Mouse (Mus musculus) intestine, embryonic 16.5 days (tissue): Measurements from ENCODE around the gene Hils1. TPM values are rescaled to one million over a fixed set of nuclear protein-coding genes. Genes with fewer than 3 reads are reported as not detected.

Experiments
- ATAC-seq: fragments of 200-750 bp; cut with Nextera tagmentation; 2 replicates; pipeline ENCODE4 v1.8.0; 2017; ENCODE audit warnings: moderate TSS enrichment, moderate library complexity
- H3K27ac ChIP-seq: fragments of 300-500 bp; sonication (generic); 2 replicates; pipeline ENCODE4 v1.5.1; 2014; ENCODE audit warnings: mild to moderate bottlenecking, low read length
- H3K27me3 ChIP-seq: fragments of 300-500 bp; sonication (generic); replicated peaks from 2 replicates; pipeline ENCODE4 v1.6.1; 2014; ENCODE audit warnings: low read length, control low read depth, mixed read lengths; ENCODE audit not compliant: control insufficient read depth, insufficient read depth
- H3K36me3 ChIP-seq: fragments of 300-500 bp; sonication (generic); 2 replicates; pipeline ENCODE4 v1.6.1; 2014; ENCODE audit warnings: low read length, control low read depth; ENCODE audit not compliant: control insufficient read depth, insufficient read depth
- H3K4me1 ChIP-seq: fragments of 300-500 bp; sonication (generic); 2 replicates; pipeline ENCODE4 v1.6.1; 2014; ENCODE audit warnings: low read length, control low read depth, mixed read lengths; ENCODE audit not compliant: control insufficient read depth, insufficient read depth
- H3K4me2 ChIP-seq: fragments of 300-500 bp; sonication (generic); 2 replicates; pipeline ENCODE4 v1.6.1; 2014; ENCODE audit warnings: low read depth, low read length, control low read depth
- H3K4me3 ChIP-seq: fragments of 300-500 bp; sonication (generic); 2 replicates; pipeline ENCODE4 v1.5.1; 2014; ENCODE audit warnings: mild to moderate bottlenecking, low read length
- H3K9ac ChIP-seq: fragments of 300-500 bp; sonication (generic); 2 replicates; pipeline ENCODE4 v1.6.1; 2014; ENCODE audit warnings: low read depth, low read length
- H3K9me3 ChIP-seq: fragments of 300-500 bp; sonication (generic); 2 replicates; pipeline ENCODE4 v1.6.1; 2016; ENCODE audit warnings: low read length, control low read depth; ENCODE audit not compliant: control insufficient read depth
- WGBS: fragments of 180-500 bp; shearing (Covaris S2); extraction: QIAGEN DNeasy Blood & Tissue Kit; methylation state at CpG from one replicate; pipeline ENCODE4 v1.1.7; 2014; 5-methylcytosine and 5-hydroxymethylcytosine counted together
- polyA plus RNA-seq: library from polyadenylated mRNA; unstranded; fragments of >200 nt; fragmentation: Nextera tagmentation; extraction: Ambion mirVana; gene quantifications from 2 replicates; pipeline ENCODE4 v1.2.1, GENCODE M21; 2015

Gene Hils1
- polyA plus RNA-seq, 1 experiment from 2014 or later: not detected

GRCm38 (mm10) chr11:94978947-94979346 is 11.6 kb downstream of the Hils1 start:
- H3K9me3 ChIP-seq: no peaks in the 10 kb centered on the region
- H3K27me3 ChIP-seq: no peaks in the 10 kb centered on the region
- H3K27ac ChIP-seq: no peak overlapping the region
- peaks cover 3% of the 10 kb centered on the region; the same call in 1 of the 2 replicates for H3K4me1 ChIP-seq
- peak overlapping the region; percentile 30 for H3K4me3 ChIP-seq
- H3K4me2 ChIP-seq: peak overlapping the region; percentile 52
- no peaks in the 10 kb centered on the region for H3K36me3 ChIP-seq
- peak; percentile 94 for ATAC-seq
- peak overlapping the region; percentile 53 for H3K9ac ChIP-seq
- 0% methylated on average over 20 of the region's 20 CpGs for WGBS

DNA sequence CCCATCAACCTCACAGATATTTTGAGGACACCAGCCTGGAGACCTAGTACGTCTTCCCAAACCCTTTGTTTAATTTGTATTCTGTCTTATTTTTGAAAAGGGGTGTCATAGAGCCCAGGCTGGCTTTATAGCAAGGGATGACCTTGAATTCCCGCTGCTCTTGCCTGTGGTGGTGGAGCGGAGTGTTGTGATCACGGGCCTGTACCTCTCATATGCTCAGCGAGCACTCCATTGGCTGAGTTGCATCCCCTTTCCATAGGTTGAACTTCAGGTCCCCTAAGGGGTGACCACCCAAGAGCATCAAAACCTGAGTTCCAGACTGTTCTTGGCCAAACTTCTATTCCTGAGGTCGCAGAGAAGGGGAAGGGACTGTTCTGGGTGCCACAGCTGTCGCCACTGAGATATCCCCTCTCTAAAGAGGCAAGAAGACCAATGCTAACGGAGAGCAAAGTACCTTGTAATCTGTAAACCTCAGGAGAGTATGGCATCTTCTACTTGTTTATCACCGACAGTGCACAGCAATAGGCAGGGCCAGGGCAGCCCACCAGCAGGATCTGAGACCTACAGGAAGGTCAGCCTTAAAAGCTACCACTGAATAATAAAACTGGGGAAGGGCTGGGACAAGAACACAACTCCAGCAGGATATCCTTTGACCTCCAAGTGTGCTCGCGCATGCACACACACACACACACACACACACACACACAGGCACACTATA is 12.2 kb downstream of the Hils1 start:
- WGBS: 75% methylated on average over 11 of the region's 11 CpGs
- Histone ChIP-seq H3K4me3 (no peak overlapping the region), H3K27me3 (no peaks in the 10 kb centered on the region), H3K4me2 (peak overlapping the region; percentile 52; the same call in 1 of the 2 replicates), H3K9me3 (no peaks in the 10 kb centered on the region), H3K9ac (peak overlapping the region; percentile 53), H3K4me1 (peaks cover 3% of the 10 kb centered on the region; the same call in 1 of the 2 replicates), H3K27ac (no peak overlapping the region), H3K36me3 (no peaks in the 10 kb centered on the region)
- no peak for ATAC-seq

- Histone ChIP-seq H3K4me1 (peaks cover 20% of the 10 kb centered on the region), H3K36me3 (no peaks in the 10 kb centered on the region), H3K4me2 (no peak overlapping the region), H3K9me3 (no peaks in the 10 kb centered on the region), H3K27me3 (no peaks in the 10 kb centered on the region), H3K27ac (no peak overlapping the region), H3K4me3 (no peak overlapping the region), H3K9ac (no peak overlapping the region)
- ATAC-seq: no peak
- 26% methylated on average over 1 of the region's 1 CpGs for WGBS
These were observed 17.7 kb downstream of the Hils1 start for GRCm38 (mm10) chr11:94985140-94985539.

DNA sequence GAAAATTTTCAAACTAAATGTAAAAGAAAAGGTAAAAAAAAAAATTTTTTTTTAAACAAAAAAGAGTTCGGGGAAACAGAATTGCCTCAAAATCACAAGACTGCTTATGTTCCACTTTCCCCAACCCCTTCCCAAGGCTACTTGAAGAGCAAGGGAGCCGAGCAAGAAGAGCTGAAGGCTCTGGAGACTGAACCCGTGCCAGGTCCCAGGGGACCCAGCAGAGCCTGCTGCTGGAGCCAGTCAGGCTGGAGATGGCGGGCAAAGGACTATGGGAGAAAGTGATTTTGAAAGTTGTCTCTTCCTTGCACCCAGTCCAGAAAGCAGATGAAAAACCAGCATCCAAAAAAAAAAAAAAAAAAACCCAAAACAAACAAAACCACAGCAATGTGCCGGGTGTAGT is 18.4 kb downstream of the Hils1 start:
- no peak overlapping the region for H3K4me2 ChIP-seq
- peaks cover 24% of the 10 kb centered on the region for H3K4me1 ChIP-seq
- no peak overlapping the region for H3K9ac ChIP-seq
- 71% methylated on average over 5 of the region's 5 CpGs for WGBS
- H3K36me3 ChIP-seq: no peaks in the 10 kb centered on the region
- H3K27me3 ChIP-seq: no peaks in the 10 kb centered on the region
- no peak overlapping the region for H3K27ac ChIP-seq
- no peak for ATAC-seq
- no peak overlapping the region for H3K4me3 ChIP-seq
- H3K9me3 ChIP-seq: no peaks in the 10 kb centered on the region

- WGBS: 55% methylated on average over 2 of the region's 2 CpGs
- no peak for ATAC-seq
- H3K27ac ChIP-seq: no peak overlapping the region
These were observed 19.0 kb downstream of the Hils1 start for GRCm38 (mm10) chr11:94986435-94986834.

DNA sequence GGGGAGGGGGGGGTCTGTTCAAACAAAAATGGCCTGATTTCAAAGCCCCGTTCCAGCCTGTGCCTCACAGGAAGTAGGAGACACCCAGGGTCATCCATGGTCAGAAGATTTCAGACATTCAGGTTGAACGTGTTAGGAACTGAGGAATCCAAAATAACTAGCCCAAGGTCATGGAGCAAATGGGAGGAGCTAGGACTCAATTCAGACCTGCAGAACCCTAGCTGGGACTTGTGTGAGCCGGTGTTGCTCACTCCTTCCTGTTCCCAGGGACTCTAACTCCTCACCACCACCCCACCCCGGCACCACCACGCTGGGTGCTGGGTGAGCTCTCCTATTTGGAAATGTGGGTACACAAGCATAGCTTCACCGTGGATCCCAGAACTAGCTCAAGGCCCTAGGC is 19.9 kb downstream of the Hils1 start:
- Histone ChIP-seq H3K27me3 (no peaks in the 10 kb centered on the region), H3K4me3 (no peak overlapping the region), H3K27ac (no peak overlapping the region; the same call in 1 of the 2 replicates), H3K36me3 (no peaks in the 10 kb centered on the region), H3K4me2 (no peak overlapping the region), H3K9me3 (no peaks in the 10 kb centered on the region), H3K4me1 (peaks cover 27% of the 10 kb centered on the region), H3K9ac (no peak overlapping the region)
- no peak for ATAC-seq
- WGBS: 47% methylated on average over 6 of the region's 6 CpGs

More at GRCm38 (mm10) chr11:94986435-94986834, 19.0 kb downstream of the Hils1 start:
- Histone ChIP-seq H3K4me1 (peaks cover 24% of the 10 kb centered on the region), H3K4me2 (no peak overlapping the region), H3K4me3 (no peak overlapping the region), H3K27me3 (no peaks in the 10 kb centered on the region), H3K9ac (no peak overlapping the region), H3K36me3 (no peaks in the 10 kb centered on the region), H3K9me3 (no peaks in the 10 kb centered on the region)

GRCm38 (mm10) chr11:94987851-94988250 is 20.5 kb downstream of the Hils1 start:
- Histone ChIP-seq H3K9ac (no peak overlapping the region), H3K27me3 (no peaks in the 10 kb centered on the region), H3K4me2 (no peak overlapping the region), H3K9me3 (no peaks in the 10 kb centered on the region), H3K4me1 (peaks cover 32% of the 10 kb centered on the region), H3K4me3 (no peak overlapping the region), H3K36me3 (no peaks in the 10 kb centered on the region), H3K27ac (no peak overlapping the region)
- 87% methylated on average over 8 of the region's 8 CpGs for WGBS
- no peak for ATAC-seq

DNA sequence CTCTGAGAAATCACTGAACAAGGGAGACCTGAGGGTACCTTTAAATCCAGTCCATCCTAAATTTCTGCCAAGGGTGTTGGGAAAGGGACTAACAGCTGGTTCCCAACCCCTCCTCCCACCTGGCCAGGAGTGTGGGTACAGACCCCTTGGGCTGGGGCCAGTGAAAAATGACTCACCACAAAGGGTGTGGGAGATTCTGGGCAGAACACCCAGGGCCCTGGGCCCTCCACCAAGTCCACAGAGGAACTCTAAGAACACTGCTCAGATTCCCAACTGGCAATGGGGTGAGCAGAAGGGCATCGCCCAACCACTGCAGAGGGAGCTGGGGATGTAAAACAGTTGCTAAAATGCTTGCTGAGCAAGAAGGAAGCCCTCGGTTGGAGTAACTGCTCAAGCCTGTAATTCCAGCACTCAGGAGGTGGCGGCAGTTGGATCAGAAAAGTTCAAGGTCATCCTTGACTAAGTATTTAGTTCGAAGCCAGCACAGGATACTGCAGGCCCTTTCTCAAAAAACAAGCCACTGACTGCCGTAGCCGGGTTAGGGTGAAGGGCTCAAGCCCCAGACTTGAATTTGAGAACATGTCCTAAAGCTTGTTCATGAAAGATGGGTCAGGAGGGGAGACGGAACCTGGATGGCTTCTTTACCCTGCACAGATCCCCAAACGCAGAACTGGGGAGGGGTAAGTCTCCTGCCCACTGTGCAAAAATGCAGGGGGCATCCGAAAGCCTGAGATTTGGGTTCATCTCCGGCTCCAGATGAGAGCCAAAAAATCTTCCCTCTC is 21.6 kb downstream of the Hils1 start:
- peaks cover 44% of the 10 kb centered on the region for H3K4me1 ChIP-seq
- no peak for ATAC-seq
- H3K27ac ChIP-seq: peak overlapping the region; percentile 95
- peak overlapping the region; percentile 87 for H3K4me3 ChIP-seq
- H3K9ac ChIP-seq: peak overlapping the region; percentile 89
- peak overlapping the region; percentile 97 for H3K4me2 ChIP-seq
- H3K9me3 ChIP-seq: no peaks in the 10 kb centered on the region
- H3K36me3 ChIP-seq: no peaks in the 10 kb centered on the region
- H3K27me3 ChIP-seq: no peaks in the 10 kb centered on the region
- WGBS: 19% methylated on average over 10 of the region's 10 CpGs

GRCm38 (mm10) chr11:94989562-94990017 is 22.2 kb downstream of the Hils1 start:
- Histone ChIP-seq H3K4me2 (peak overlapping the region; percentile 97), H3K9ac (peak overlapping the region; percentile 89), H3K4me1 (peaks cover 50% of the 10 kb centered on the region), H3K27me3 (no peaks in the 10 kb centered on the region), H3K4me3 (peak overlapping the region; percentile 87), H3K9me3 (no peaks in the 10 kb centered on the region), H3K36me3 (no peaks in the 10 kb centered on the region), H3K27ac (peak overlapping the region; percentile 95)
- WGBS: 1% methylated on average over 12 of the region's 12 CpGs
- ATAC-seq: peak; percentile 58
